Mouse (Mus musculus) gastrocnemius, postnatal 25 days (tissue): ENCODE measurements around the gene Atp8b4. TPM values are rescaled to one million over a fixed set of nuclear protein-coding genes. Genes with fewer than 3 reads are reported as not detected.
"Not testable (repeated sequence)": the region's sequence is repeated elsewhere in the genome, so short reads cannot be mapped to it uniquely, and the experiment has no call there.

Source experiments
- DNase-seq: peaks from one replicate; pipeline ENCODE4 v3.0.0; 2022
- total RNA-seq, 2 experiments: library from RNA; stranded (reverse); gene quantifications; 1 replicate in 1 of 2; 2 replicates in 1 of 2; pipeline ENCODE4 v1.2.3; 2021

The Atp8b4 gene
- total RNA-seq, 2 experiments from 2014 or later = 0.13 to 0.46 TPM

GRCm38 (mm10) chr2:126495832-126496695, 4.4 kb downstream of the Atp8b4 start:
- DNase-seq = no peak

- DNase-seq = no peak
These were observed 5.2 kb downstream of the Atp8b4 start for GRCm38 (mm10) chr2:126495230-126495629.

GRCm38 (mm10) chr2:126493306-126493705, 7.2 kb downstream of the Atp8b4 start:
- no peak for DNase-seq

GRCm38 (mm10) chr2:126492713-126493112, 7.8 kb downstream of the Atp8b4 start:
- no peak for DNase-seq

GRCm38 (mm10) chr2:126491446-126491845, 9.0 kb downstream of the Atp8b4 start:
- no peak for DNase-seq

- no peak for DNase-seq
These were observed 9.9 kb downstream of the Atp8b4 start for GRCm38 (mm10) chr2:126490573-126490972.

GRCm38 (mm10) chr2:126485262-126486017, 15.0 kb downstream of the Atp8b4 start:
- no peak for DNase-seq

- no peak for DNase-seq
These were observed 17.1 kb downstream of the Atp8b4 start for GRCm38 (mm10) chr2:126483337-126483736.

GRCm38 (mm10) chr2:126477556-126477955, 22.9 kb downstream of the Atp8b4 start:
- DNase-seq = no peak

- no peak for DNase-seq
These were observed 24.6 kb downstream of the Atp8b4 start for GRCm38 (mm10) chr2:126475681-126476410.

GRCm38 (mm10) chr2:126474019-126474418, 26.5 kb downstream of the Atp8b4 start:
- no peak for DNase-seq

- DNase-seq = no peak
These were observed 27.6 kb downstream of the Atp8b4 start for GRCm38 (mm10) chr2:126472836-126473235.

GRCm38 (mm10) chr2:126467790-126468189, 32.7 kb downstream of the Atp8b4 start:
- DNase-seq = no peak

- DNase-seq = no peak
These were observed 33.9 kb downstream of the Atp8b4 start for GRCm38 (mm10) chr2:126466391-126467134.

- DNase-seq = no peak
These were observed 41.8 kb downstream of the Atp8b4 start for GRCm38 (mm10) chr2:126458661-126459060.

- not testable (repeated sequence) for DNase-seq
These were observed 42.7 kb downstream of the Atp8b4 start for GRCm38 (mm10) chr2:126457759-126458158.

GRCm38 (mm10) chr2:126450937-126451302, 49.6 kb downstream of the Atp8b4 start:
- no peak for DNase-seq

GRCm38 (mm10) chr2:126450210-126450936, 50.1 kb downstream of the Atp8b4 start:
- DNase-seq = peak; percentile 15

- no peak for DNase-seq
These were observed 55.4 kb downstream of the Atp8b4 start for GRCm38 (mm10) chr2:126445039-126445438.

- no peak for DNase-seq
These were observed 58.9 kb downstream of the Atp8b4 start for GRCm38 (mm10) chr2:126441586-126441985.

- no peak for DNase-seq
These were observed 65.8 kb downstream of the Atp8b4 start for GRCm38 (mm10) chr2:126434712-126435111.
